Mouse (Mus musculus) cortical plate, adult 2 months (tissue): Measurements from ENCODE around the gene Usp54.

Source experiments
- CTCF ChIP-seq: fragments of 200-500 bp; IDR thresholded peaks from 2 replicates; pipeline ENCODE4 v1.5.1; 2011; ENCODE audit warnings: mild to moderate bottlenecking, control low read depth, low read length; ENCODE audit not compliant: insufficient read depth; ENCODE audit errors: extremely low read depth
- POLR2A ChIP-seq: fragments of 200-500 bp; IDR thresholded peaks from 2 replicates; pipeline ENCODE4 v1.6.1; 2011; ENCODE audit warnings: mild to moderate bottlenecking, low read length, control low read depth; ENCODE audit not compliant: insufficient read depth; ENCODE audit errors: extremely low read depth

GRCm38 (mm10) chr14:20619131-20619530 lies 21.7 kb downstream of the Usp54 start:
- TF ChIP-seq POLR2A (no peak), CTCF (no peak)
